Mouse (Mus musculus): Measurements from ENCODE around the gene Ptch2.

Ptch2 gene

DNA sequence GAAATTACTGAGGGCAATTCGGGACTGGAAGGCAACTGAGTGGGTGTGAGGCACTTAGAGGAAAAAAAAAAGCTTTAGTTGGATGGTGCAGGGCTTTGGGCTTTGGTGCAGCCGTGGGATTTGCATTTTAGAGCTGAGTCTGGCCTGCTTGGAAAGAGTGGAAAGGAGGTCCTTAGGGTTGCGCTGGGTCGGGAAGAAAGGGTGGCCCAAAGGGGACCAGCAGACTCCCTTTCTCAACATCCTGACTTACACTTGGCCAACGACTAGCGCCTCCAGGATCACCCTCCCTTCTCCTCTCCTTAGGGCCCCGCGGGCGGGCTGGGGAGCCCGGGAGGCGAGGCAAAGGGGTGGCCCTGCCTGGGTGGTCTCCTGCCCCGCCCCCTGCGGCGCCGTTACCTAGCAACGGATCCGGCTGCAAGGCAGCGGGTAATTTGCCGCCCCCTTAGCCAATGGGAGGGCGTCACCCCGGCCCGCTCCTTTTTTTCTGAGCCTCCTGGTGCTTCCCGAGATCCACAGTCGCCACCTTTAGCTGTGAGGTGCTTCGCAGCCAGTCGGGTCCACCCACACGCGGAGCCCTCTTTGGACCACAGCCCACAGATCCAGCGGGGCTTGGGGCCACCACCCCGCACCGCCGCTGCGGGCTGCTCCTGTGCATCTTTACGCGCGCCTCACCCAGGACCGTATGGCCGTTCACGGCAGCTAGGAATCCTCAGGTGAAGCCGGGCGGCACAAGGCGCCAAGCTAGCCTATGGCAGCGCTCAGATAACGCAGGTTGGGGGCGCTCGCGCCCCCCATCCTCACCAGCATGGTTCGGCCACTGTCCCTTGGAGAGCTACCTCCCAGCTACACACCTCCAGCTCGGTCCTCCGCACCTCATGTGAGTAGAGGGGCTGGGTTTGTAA is at the start of gene Ptch2:
TSS of gene Ptch2 (plus strand) at position 525 of the 902 bp plus-strand sequence.
- in situ Hi-C loops (cut with MboI): no loop called here

DNA sequence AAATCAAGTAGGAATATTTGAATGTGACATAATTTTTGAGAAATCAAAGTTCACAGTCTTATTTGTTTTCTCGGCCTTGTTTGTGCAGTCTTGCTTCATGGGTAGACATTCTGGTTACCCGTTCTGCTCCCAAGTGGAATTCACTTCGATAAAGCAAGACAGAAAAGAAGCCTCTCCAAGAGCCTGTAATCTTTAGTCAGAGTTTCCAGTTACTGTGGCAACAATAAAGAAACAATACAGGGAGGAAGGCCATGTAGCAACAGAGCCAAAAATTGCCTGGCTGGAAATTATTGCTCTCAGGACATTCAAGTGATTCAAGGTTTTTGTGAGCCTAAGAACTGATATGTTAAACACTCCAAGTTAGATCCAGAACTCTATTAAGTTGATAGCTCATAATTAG is 47.0 kb upstream of the Ptch2 start:
- in situ Hi-C loops (cut with MboI): no loop called here

DNA sequence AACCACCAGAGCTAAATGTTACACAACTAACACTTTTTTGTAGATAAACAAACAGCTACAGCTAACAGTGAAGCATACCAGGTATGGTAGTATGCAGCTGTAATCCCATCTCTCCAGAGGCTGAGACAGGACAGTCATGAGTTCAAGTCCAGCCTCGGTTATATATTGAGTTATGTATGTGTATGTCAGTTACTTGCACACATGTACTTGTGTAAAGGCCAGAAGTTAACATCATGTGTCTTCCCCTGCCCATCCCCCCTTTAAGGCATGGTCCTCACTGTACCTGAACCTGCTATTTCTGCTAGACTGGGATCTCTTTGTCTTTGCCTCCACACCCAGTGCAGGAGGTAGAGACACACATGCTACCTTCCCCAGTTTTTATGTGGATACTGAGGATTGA is 46.4 kb upstream of the Ptch2 start:
- in situ Hi-C loops (cut with MboI): no loop called here

DNA sequence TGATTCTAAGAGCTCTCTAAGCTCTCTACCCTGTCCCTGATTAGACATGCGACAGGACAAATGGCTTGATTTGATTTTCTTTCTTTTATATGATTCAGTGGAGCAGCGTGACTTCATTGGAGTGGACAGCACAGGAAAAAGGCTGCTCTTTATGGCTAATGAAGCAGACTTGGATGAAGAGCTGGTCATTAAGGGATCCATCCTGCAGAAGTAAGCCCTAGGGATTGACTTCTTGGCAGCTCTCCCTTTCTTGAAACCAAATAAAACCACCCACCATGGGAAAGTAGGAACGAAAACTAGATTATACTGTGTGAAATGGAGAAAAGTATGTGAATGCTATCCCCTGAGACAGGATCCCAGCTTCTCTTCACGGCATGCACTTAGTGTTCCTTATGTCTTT is 43.2 kb upstream of the Ptch2 start:
- in situ Hi-C loops (cut with MboI): no loop called here

DNA sequence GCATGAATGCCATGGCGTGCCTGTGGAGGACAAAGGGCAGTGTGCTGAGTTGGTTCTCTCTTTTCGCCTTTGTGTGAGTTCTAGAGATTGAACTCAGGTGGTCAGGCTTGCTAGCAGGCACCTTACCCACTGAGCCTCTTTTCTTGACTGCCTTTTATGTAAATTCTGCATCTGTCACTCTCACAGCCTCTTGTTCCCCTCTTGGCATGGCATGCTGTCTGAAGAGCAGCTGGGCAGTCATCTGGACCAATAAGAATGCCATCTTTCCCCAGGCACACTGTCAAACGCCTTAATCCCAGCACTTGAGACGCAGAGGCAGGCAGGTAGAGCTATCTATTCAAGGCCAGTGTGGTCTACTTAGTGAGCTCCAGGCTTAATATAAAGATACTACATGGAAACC is 41.9 kb upstream of the Ptch2 start:
- in situ Hi-C loops (cut with MboI): no loop called here

DNA sequence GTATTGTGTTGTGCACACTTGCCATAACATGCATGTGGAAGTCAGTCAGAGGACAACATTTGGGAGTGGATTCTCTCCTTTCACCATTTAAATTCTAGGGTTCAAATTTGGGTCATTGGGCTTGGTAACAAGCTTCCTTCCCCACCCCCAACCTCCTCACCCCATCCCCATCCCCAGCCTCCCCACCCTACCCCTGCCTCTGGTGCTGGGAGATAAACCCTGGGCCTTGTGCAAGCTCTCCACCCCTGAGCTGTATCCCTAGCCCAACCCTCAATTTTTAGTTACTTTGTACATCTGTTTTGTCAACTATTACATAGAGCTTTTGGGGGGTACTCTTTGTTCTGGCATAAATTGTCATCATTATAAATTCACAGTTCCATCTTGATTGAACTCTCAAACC is 39.8 kb upstream of the Ptch2 start:
- in situ Hi-C loops (cut with MboI): no loop called here

DNA sequence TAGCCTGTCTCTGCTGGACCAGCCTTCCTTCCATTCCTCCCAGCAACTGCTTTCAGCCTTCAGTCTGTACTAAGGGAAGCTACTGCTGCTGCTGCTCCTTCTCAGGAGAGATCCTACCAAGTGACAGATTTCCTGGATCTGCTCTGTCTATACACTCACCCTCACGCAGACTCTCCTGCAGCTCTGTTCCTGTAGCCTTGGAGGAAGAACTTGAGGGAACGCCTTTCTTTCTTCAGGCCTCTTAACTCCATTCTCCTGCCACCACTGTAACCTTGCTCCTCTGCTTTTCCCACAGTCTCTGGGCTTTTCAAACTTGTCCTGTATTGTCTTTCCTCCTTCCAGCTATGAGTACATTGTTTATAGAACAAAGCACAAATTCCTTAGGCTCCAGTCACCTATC is 39.4 kb upstream of the Ptch2 start:
- in situ Hi-C loops (cut with MboI): no loop called here

DNA sequence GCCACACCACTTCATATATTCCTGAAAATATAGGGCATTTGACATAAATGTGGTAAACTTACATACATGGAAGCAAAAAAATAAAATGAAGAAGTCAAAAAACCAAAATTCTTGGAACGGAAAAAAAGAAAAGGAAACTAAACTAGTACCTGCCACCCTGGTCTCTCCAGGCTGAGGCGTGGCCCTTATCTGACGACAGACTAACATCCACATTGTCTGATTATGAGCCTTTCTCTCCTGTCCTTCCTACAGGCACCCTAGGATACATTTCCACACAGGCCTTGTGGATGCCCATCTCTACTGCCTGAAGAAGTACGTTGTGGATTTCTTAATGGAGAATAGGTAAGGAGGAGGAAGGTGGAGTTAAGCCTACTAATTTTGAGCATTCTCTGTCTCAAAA is 37.4 kb upstream of the Ptch2 start:
- in situ Hi-C loops (cut with MboI): no loop called here

DNA sequence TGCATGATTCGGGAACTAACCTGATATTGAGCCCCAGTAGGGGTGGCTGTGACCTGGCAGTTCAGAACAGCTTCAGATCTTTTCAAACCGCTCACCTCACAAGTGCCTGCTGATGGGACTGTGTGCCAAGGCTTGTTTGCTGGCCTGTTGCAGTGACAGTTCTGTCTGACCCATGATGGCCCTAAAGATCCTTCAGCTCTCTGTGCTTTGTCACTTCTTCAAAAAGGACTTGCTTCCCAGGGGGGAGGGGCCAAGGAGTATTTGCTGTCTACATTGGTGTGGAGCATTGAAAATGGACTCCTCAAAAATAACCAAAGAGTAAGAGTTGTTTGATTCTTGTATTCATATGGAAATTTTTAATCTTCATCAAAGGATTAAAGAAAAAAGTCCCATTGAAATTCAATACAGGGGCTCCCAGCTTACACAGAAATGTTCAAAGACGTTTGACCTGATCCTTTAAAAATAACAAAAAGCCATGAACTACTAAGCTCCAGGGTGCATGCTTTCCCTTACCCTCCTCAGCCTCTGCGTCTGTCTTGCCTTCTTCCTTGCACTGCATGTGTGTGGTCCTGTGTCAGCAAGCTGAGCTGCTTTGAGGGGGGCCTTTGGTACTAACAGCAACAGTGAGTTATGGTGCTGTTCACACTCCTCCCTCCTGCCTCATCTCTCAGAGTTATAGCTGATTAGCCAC is 33.0 kb upstream of the Ptch2 start:
- in situ Hi-C loops (cut with MboI): no loop called here

DNA sequence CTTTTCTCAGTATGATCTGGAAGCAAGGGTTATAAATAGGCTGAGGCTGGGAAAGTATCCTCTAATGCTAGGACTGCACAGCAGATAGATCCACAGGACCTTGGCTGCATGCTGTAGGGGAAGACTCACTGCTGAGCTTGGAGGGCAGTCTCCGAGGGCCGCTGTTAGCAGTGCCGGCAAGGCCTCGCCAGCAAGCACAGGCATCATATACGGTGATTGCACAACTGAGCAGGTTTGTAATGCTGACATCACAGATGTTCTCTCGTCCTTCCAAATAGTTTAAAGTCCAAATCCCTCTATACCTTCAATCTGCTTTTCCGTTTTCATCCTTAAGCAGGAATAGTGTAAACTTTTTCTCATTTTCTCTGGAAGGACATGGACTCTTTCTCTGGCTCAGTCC is 27.8 kb upstream of the Ptch2 start:
- in situ Hi-C loops (cut with MboI): no loop called here

DNA sequence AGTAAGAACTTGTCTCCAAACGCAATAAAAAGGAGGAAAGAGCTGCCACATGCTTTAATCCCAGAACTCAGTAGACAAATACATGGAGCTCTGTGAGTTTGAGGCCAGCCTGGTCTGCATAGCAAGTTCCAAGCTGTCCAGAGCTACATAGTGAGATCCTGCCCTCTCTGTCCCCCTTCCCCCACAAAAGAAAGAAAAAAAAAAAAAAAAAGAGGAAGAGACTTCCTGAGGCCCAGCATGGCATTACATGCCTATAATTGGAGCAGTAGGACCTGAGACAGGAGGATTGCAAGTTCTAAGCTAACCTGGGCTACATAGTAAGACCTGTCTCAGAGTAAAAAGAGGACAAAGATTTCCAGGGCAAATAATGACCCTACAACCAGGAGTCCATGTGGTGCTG is 26.2 kb upstream of the Ptch2 start:
- in situ Hi-C loops (cut with MboI): no loop called here

DNA sequence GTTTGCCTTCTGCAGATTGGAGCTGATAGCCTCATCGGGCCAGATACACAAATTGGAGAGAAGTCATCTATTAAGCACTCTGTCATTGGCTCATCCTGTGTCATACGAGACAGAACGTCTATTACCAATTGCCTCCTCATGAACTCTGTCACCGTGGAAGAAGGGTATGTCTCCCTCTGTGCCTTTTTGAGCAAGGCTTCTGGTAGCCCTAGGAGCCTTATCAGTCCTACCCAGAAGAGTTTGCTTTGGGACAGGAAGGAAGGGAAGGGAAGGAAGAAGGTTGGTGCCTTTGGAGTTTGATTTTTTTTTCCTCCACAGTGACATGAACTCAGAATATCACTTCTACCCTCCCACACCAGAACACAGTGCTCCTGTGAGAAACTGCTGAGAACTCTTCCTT is 25.3 kb upstream of the Ptch2 start:
- in situ Hi-C loops (cut with MboI): no loop called here

DNA sequence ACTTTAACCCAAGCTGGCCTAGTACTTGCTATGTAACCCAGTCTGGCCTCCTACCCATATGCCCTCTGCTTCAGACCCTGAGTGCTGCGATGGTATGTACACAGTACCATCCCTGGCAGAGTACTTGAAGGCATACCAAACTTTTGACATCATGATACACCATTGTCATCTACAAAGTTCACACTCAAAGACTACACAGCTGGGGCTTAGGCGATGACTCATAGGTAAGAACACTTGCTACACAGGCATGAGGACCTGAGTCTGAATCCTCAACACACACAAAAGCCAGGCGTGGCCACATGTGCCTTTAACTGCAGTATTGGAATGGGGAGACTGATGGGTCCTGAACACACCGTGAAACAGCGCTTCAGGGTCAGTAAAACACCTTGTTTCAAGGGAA is 24.7 kb upstream of the Ptch2 start:
- in situ Hi-C loops (cut with MboI): no loop called here

DNA sequence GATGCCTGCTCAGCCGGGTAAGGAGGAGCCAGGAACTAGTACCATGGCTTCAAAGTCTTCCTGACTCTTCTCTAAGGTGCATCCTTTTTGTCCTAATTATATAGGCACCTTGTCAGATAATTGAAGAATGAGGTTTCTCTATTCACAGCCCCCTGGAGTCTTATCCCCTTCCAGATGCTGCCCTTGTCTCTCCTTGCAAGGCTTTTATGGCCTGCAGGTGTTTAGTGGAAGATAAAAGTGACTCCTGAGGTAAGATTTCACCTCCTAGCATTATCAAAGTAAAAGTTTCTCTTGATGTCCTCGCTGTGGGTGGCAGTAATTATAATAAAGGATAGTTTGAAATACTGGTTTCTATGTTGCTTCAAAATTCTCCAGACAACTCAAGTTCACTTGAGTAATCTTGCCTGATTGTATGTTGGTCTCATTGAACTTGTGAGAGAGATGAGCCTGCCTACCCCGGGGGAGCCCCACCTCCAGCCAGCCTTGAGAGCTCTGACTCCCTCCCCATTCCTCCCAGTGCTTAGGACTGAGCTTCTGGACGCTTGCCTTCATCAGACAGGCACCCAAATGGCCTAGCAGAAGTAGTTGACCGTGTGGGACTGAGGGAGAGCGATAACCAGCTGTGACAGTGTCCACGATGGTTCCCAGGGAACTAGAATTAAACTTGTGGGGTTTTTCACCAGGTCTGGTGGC is 7.8 kb upstream of the Ptch2 start:
- in situ Hi-C loops (cut with MboI): no loop called here

DNA sequence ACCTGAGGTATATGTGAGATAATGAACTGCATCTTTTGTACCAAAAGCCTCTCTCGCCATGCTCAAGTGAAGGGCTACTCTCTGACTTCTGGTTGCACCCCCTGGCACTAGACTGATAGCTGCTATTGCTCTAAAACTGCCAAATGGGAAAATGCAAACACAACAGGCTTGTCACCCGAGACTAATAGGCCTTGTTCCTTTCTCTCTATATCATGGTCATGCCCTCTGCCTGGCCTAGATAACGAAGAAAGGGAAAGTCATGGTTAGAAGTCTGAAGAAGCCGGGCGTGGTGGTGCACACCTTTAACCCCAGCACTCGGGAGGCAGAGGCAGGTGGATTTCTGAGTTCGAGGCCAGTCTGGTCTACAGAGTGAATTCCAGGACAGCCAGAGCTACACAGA is 5.3 kb upstream of the Ptch2 start:
- in situ Hi-C loops (cut with MboI): no loop called here

DNA sequence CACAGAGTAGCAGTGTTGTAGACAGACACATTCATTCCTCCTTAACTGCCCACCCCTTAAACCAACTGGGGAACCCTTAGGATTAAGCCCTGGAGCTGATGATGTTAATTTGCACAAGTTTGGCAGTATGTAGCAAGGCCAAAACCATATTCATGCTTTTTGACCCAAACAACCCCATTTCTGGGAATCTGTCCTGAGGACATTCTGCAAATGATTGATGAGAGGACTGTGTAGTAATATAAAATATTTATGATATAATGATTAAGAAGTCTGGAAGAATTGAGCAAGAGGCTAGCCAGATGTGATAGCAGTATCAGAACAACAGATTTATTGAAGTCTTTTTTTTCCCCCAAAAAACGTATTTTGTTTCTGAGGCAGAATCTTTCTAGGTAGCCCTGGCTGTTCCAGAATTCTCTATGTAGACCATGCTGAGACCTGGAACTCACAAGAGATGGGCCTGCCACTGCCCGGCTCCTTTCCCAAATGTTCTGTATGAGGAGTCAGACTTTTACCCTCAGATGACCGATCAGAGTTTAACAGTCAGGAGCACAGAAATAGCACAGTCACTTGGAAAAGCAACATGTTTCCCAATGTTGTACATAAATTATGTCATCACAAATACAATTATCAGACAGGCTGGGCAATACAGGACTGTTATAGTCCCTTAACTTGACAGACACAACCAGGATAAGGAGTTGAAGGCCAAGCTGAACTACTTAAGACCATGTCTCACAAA is 1.1 kb upstream of the Ptch2 start:
- in situ Hi-C loops (cut with MboI): no loop called here

DNA sequence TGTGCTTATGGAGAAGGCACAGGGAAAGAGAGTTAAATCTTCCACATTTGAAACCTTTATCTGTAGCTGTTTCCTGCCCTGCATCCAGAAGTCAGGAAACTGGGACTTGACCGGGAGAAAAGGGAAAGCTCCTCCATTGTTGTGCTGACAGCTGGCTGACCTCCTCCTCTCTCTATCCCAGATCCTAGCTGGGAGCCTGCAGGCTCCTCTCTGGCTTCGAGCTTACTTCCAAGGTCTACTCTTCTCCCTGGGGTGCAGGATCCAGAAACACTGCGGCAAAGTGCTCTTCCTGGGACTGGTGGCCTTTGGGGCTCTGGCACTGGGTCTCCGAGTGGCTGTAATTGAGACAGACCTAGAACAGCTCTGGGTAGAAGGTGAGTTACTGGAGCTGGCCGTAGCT is 791 bp downstream of the Ptch2 start:
- in situ Hi-C loops (cut with MboI): no loop called here

DNA sequence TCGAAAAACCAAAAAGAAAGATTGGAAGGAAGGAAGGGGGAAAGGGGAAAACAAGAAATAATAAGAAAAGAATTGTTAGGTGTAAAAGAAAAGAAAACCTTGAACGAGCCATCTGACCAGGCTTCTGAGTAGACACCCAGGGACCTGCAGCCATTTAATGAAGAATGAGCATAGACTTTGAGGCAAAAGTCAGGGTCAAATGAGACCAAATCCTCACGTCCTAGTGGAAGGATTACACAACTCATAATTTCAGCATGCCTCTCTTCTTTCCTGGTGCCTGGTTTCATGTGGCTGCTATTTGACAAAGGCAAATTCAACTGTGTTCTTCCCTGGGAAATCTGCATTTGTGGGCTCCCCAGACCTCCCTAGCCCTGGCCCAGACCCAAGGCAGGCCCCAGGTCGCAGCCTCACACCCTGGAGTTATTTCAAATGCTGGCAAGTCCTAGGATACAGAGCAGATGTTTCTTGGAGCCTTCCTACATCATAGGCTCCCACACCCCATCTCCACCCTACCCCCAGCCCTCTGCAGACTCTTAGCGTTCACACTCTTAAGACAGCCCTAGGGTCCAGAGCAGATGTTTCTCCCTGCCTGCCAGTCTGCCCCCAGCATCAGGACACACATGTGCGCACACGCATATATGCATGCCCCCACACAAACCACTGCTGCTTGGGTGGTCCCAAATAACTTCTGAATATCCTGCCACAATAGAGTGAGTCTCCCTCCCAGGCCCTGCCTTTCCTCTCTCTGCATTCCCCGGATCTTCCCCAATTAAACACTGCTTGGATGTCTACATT is 2.3 kb downstream of the Ptch2 start:
- in situ Hi-C loops (cut with MboI): no loop called here

DNA sequence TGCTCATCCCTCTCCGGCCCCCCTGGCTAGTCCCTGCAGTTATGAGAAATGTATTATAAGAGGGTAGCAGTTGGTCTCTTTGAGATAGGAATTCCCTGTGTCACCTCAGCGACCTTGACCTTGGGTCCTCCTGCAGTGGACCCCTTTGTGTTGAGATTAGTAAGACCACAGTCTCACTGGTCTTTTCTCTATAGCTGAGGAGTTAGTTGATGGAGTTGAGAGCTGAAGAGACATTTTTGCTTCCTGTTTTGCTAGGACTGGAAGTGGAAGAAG is 2.8 kb downstream of the Ptch2 start:
- in situ Hi-C loops (cut with MboI): no loop called here

DNA sequence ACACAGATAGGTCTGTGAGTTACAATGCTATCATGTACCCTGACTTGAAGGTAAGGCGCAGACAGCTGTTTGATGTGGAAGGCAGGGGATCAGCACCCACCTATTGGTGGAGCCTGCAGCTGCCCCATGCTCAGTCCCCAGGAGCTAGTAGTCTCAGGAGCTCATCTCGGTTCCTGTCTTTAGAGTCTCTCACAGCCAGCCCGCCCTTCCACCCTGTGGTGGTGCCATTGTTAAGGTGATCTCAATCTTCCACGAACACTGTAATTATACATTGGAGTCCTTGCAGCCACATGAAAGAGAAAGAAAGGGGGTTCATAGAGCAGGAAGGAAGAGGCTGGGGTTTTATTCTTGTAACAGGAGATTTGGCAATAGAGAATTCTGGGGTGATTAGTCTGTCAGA is 4.2 kb downstream of the Ptch2 start:
- in situ Hi-C loops (cut with MboI): no loop called here

DNA sequence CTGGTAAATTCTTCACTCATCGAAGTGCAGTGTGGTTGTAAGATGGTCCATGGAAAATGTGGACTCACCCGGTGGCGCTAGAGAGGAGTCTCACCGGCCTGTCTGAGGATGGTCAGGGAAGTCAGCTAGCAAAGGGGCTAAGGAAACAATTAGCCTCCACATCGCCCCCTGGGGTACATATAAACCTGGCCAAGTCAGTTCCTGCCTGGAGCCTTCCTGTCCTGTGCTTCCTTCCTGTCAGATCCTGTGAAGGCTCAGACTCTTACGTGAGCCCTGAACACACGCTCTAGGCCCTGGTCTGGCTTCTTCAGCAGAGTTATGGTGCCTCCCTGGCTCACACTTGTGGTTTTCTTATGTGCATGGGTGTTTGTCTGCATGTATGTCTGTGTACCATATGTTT is 5.3 kb downstream of the Ptch2 start:
- in situ Hi-C loops (cut with MboI): no loop called here

DNA sequence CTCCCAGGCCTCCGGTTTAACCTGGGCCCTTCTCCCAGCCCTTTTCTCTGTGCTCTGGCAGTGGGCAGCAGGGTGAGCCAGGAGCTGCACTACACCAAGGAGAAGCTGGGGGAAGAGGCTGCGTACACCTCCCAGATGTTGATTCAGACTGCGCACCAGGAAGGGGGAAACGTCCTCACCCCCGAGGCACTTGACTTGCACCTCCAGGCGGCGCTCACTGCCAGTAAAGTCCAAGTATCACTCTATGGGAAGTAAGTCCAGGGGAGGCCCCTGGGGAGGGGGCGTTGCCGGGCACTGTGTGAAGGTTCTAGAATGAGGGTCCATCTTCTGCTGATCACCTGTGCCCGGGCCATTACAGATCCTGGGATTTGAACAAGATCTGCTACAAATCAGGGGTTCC is 8.8 kb downstream of the Ptch2 start:
- in situ Hi-C loops (cut with MboI): no loop called here
